Mouse (Mus musculus) ES-E14 (cell line): Measurements from ENCODE around the gene Alk. TPM values are rescaled to one million over a fixed set of nuclear protein-coding genes. Genes with fewer than 3 reads are reported as not detected.

Source experiments
- DNase-seq: peaks from one replicate; pipeline ENCODE4 v3.0.0-alpha.2; 2013; ENCODE audit warnings: low read depth, low spot score
- H3K27ac ChIP-seq: 2 replicates; pipeline ENCODE4 v1.5.1; 2012; ENCODE audit warnings: low read depth, mild to moderate bottlenecking, low read length, moderate library complexity, mixed read lengths; ENCODE audit not compliant: poor library complexity, insufficient read depth, severe bottlenecking
- H3K36me3 ChIP-seq: 2 replicates; pipeline ENCODE4 v1.6.1; 2012; ENCODE audit warnings: mild to moderate bottlenecking, low read length, moderate library complexity, mixed read lengths; ENCODE audit not compliant: control insufficient read depth, poor library complexity, insufficient read depth, severe bottlenecking
- H3K4me1 ChIP-seq, 2 experiments: fragments of 150-350 bp in 1 of 2; sonication (generic) in 1 of 2; 2 replicates each; pipeline ENCODE4 v1.6.1; 2012; ENCODE audit warnings: low read length in 2 of 2, mild to moderate bottlenecking in 1 of 2, mixed read lengths in 1 of 2; ENCODE audit not compliant: control insufficient read depth in 2 of 2, insufficient read depth in 2 of 2, poor library complexity in 1 of 2
- H3K4me3 ChIP-seq, 2 experiments: fragments of 150-350 bp in 1 of 2; sonication (generic) in 1 of 2; 2 replicates each; pipeline ENCODE4 v1.5.1; 2012; ENCODE audit warnings: low read length in 2 of 2, low read depth in 1 of 2, mild to moderate bottlenecking in 1 of 2, mixed read lengths in 1 of 2; ENCODE audit not compliant: insufficient read depth in 1 of 2, poor library complexity in 1 of 2, severe bottlenecking in 1 of 2
- H3K9ac ChIP-seq: 2 replicates; pipeline ENCODE4 v1.6.1; 2012; ENCODE audit warnings: low read depth, mild to moderate bottlenecking, low read length, mixed read lengths; ENCODE audit not compliant: poor library complexity, insufficient read depth, severe bottlenecking
- H3K9me3 ChIP-seq: fragments of 150-350 bp; sonication (generic); 2 replicates; pipeline ENCODE4 v1.6.1; 2012; ENCODE audit warnings: low read depth, mild to moderate bottlenecking, low read length; ENCODE audit not compliant: control insufficient read depth, insufficient read depth
- CHD2 ChIP-seq: IDR thresholded peaks from 2 replicates; pipeline ENCODE4 v1.6.1; 2014; ENCODE audit warnings: mild to moderate bottlenecking, low read depth, low read length, inconsistent platforms
- HCFC1 ChIP-seq: IDR thresholded peaks from 2 replicates; pipeline ENCODE4 v1.6.1; 2012; ENCODE audit warnings: low read length, inconsistent platforms, borderline replicate concordance; ENCODE audit not compliant: insufficient read depth
- MAFK ChIP-seq: IDR thresholded peaks from 2 replicates; pipeline ENCODE4 v1.6.1; 2014; ENCODE audit warnings: mild to moderate bottlenecking, low read depth, low read length, inconsistent platforms; ENCODE audit not compliant: insufficient read depth
- ZC3H11A ChIP-seq: IDR thresholded peaks from 2 replicates; pipeline ENCODE4 v1.6.1; 2012; ENCODE audit warnings: low read depth, mild to moderate bottlenecking, inconsistent platforms, low read length, borderline replicate concordance
- ZNF384 ChIP-seq: IDR thresholded peaks from 2 replicates; pipeline ENCODE4 v1.6.1; 2012; ENCODE audit warnings: low read depth, low read length, inconsistent platforms
- in situ Hi-C, 2 experiments: fragments of 600-800 bp; cut with MboI; formaldehyde crosslinking; loops; one replicate each; pipeline ENCODE4 v1.15.1; 2025; ENCODE audit warnings: low sequenced_read_pairs in 2 of 2, inconsistent platforms in 1 of 2; ENCODE audit not compliant: unreplicated experiment in 2 of 2
- total RNA-seq: library from RNA; depleted of rRNA; stranded (reverse); fragments of 300-350 nt; gene quantifications from 2 replicates; pipeline ENCODE4 v1.2.3, GENCODE M21; 2012

The Alk gene
- total RNA-seq, 1 experiment, result 0.58 TPM

- in situ Hi-C loops, result no loop called here
- Histone ChIP-seq H3K9me3 (no peaks in the 10 kb centered on the region), H3K36me3 (no peaks in the 10 kb centered on the region), H3K27ac (no peak overlapping the region), H3K9ac (no peak overlapping the region), H3K4me3 (no peak overlapping the region), H3K4me1 (no peaks in the 10 kb centered on the region)
- DNase-seq, result no peak
- TF ChIP-seq MAFK, result no peak
- TF ChIP-seq ZNF384, result no peak
- TF ChIP-seq HCFC1, result no peak
- no peak for TF ChIP-seq ZC3H11A
- TF ChIP-seq CHD2, result no peak
These were observed 93.7 kb downstream of the Alk start for GRCm38 (mm10) chr17:72510746-72511145.

GRCm38 (mm10) chr17:72508678-72509394 is 95.6 kb downstream of the Alk start:
- in situ Hi-C loops, result no loop called here
- no peak overlapping the region for H3K4me3 ChIP-seq
- DNase-seq, result no peak
- no peak overlapping the region for H3K27ac ChIP-seq
- no peak overlapping the region for H3K9ac ChIP-seq
- H3K4me1 ChIP-seq, result no peaks in the 10 kb centered on the region
- H3K36me3 ChIP-seq, result no peaks in the 10 kb centered on the region
- H3K9me3 ChIP-seq, result no peaks in the 10 kb centered on the region
- TF ChIP-seq HCFC1 (no peak), CHD2 (no peak), ZC3H11A (no peak), ZNF384 (no peak), MAFK (no peak)

GRCm38 (mm10) chr17:72505213-72505612 is 99.2 kb downstream of the Alk start:
- DNase-seq, result no peak
- TF ChIP-seq CHD2 (no peak), HCFC1 (no peak), ZC3H11A (no peak), MAFK (no peak), ZNF384 (no peak)
- in situ Hi-C loops, result no loop called here
- Histone ChIP-seq H3K4me1 (no peaks in the 10 kb centered on the region), H3K4me3 (no peak overlapping the region), H3K27ac (no peak overlapping the region), H3K9ac (no peak overlapping the region), H3K36me3 (no peaks in the 10 kb centered on the region), H3K9me3 (no peaks in the 10 kb centered on the region)

- Histone ChIP-seq H3K27ac (no peak overlapping the region), H3K4me3 (no peak overlapping the region), H3K36me3 (no peaks in the 10 kb centered on the region), H3K9ac (no peak overlapping the region), H3K4me1 (no peaks in the 10 kb centered on the region), H3K9me3 (no peaks in the 10 kb centered on the region)
- in situ Hi-C loops, result no loop called here
- no peak for DNase-seq
- TF ChIP-seq ZC3H11A, result no peak
- no peak for TF ChIP-seq CHD2
- TF ChIP-seq MAFK, result no peak
- TF ChIP-seq ZNF384, result no peak
- TF ChIP-seq HCFC1, result no peak
These were observed 99.8 kb downstream of the Alk start for GRCm38 (mm10) chr17:72504581-72504980.
